Mouse (Mus musculus) heart, postnatal 0 days (tissue): Measurements from ENCODE around the gene Trio. TPM values are rescaled to one million over a fixed set of nuclear protein-coding genes. Genes with fewer than 3 reads are reported as not detected.
"Not testable (repeated sequence)": the region's sequence is repeated elsewhere in the genome, so short reads cannot be mapped to it uniquely, and the experiment has no call there.

ENCODE experiments used
- ATAC-seq: fragments of 200-750 bp; cut with Nextera tagmentation; 2 replicates; pipeline ENCODE4 v1.8.0; 2017; ENCODE audit warnings: low read depth, moderate number of reproducible peaks, moderate library complexity; ENCODE audit not compliant: insufficient read depth
- DNase-seq: peaks from one replicate; pipeline ENCODE4 v3.0.0-alpha.2; 2016; ENCODE audit warnings: low spot score
- H3K27ac ChIP-seq: fragments of 300-500 bp; sonication (generic); 2 replicates; pipeline ENCODE4 v1.5.1; 2014; ENCODE audit warnings: low read depth, mild to moderate bottlenecking
- H3K27me3 ChIP-seq: fragments of 300-500 bp; sonication (generic); 2 replicates; pipeline ENCODE4 v1.6.1; 2014; ENCODE audit warnings: low read length, mixed read lengths; ENCODE audit not compliant: control insufficient read depth, insufficient read depth
- H3K36me3 ChIP-seq: fragments of 300-500 bp; sonication (generic); replicated peaks from 2 replicates; pipeline ENCODE4 v1.6.1; 2014; ENCODE audit warnings: low read length, mixed read lengths; ENCODE audit not compliant: control insufficient read depth, insufficient read depth
- H3K4me1 ChIP-seq: fragments of 300-500 bp; sonication (generic); 2 replicates; pipeline ENCODE4 v1.6.1; 2014; ENCODE audit warnings: antibody characterized with exemption; ENCODE audit not compliant: control insufficient read depth, insufficient read depth
- H3K4me2 ChIP-seq: fragments of 300-500 bp; sonication (generic); 2 replicates; pipeline ENCODE4 v1.6.1; 2014; ENCODE audit warnings: low read depth, mild to moderate bottlenecking, low read length, moderate library complexity
- H3K4me3 ChIP-seq: fragments of 300-500 bp; sonication (generic); 2 replicates; pipeline ENCODE4 v1.5.1; 2014; ENCODE audit warnings: low read depth, low read length
- H3K9ac ChIP-seq: fragments of 300-500 bp; sonication (generic); replicated peaks from 2 replicates; pipeline ENCODE4 v1.6.1; 2014; ENCODE audit warnings: low read depth, low read length, mixed read lengths
- H3K9me3 ChIP-seq: fragments of 300-500 bp; sonication (generic); replicated peaks from 2 replicates; pipeline ENCODE4 v1.6.1; 2016; ENCODE audit warnings: low read length; ENCODE audit not compliant: control insufficient read depth
- CTCF ChIP-seq: IDR thresholded peaks from 2 replicates; pipeline ENCODE4 v1.5.1; 2016; ENCODE audit warnings: antibody characterized with exemption, control low read depth, low read depth
- EP300 ChIP-seq: IDR thresholded peaks from 2 replicates; pipeline ENCODE4 v1.6.1; 2016; ENCODE audit warnings: antibody characterized with exemption, low read depth
- WGBS: fragments of 180-500 bp; shearing (Covaris S2); extraction: QIAGEN DNeasy Blood & Tissue Kit; methylation state at CpG from one replicate; pipeline ENCODE4 v1.1.7; 2014; 5-methylcytosine and 5-hydroxymethylcytosine counted together
- polyA plus RNA-seq: library from polyadenylated mRNA; unstranded; fragments of >200 nt; fragmentation: Nextera tagmentation; extraction: Ambion mirVana; gene quantifications from 2 replicates; pipeline ENCODE4 v1.2.1, GENCODE M21; 2015
- total RNA-seq: library from RNA; depleted of rRNA; stranded (reverse); fragments of >200 nt; gene quantifications from 2 replicates; pipeline ENCODE4 v1.2.3, GENCODE M21; 2014; ENCODE audit warnings: low replicate concordance

The Trio gene
- total and polyA plus RNA-seq, 2 experiments from 2014 or later: 10.1 to 77.2 TPM

DNA sequence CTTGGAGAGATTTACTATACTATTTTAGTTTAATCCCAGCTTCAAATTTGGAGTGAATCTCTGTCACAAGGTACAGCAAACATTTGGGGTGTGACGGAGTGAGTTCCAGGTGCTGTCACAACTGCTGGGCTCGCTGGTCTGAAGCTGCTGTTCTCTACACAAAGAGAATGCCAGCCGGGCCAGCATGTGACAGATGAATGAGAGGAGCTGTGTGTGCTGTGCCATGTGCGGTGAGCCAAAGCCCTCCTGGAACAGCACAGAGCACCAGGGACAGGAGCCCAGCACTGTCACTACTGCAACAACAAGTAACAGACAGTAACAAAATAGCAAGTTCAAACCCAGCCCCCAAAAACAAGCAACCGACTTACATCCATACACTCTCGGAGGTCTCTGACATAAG lies 194.0 kb downstream of the Trio start:
- Histone ChIP-seq H3K4me3 (no peak overlapping the region), H3K36me3 (peaks cover 68% of the 10 kb centered on the region), H3K27me3 (no peaks in the 10 kb centered on the region), H3K4me1 (no peaks in the 10 kb centered on the region), H3K27ac (no peak overlapping the region), H3K9ac (no peak overlapping the region), H3K4me2 (no peak overlapping the region), H3K9me3 (no peaks in the 10 kb centered on the region)
- DNase-seq (no peak), ATAC-seq (no peak)
- TF ChIP-seq EP300: no peak
- WGBS: 82% methylated on average over 6 of the region's 6 CpGs

DNA sequence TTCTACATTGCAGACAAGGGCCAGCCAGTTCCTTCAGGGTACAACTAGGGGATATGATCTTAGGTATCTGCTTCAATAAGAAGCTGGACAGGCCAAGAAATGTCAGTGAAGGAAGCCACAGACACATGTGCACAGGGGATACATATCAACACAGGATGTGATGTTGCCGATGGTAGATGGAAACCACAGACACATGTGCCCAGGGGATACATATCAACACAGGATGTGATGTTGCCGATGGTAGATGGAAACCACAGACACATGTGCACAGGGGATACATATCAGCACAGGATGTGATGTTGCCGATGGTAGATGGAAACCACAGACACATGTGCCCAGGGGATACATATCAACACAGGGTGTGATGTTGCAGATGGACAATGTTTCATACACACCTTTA lies 197.8 kb downstream of the Trio start:
- H3K9ac ChIP-seq, H3K4me3 ChIP-seq, H3K27me3 ChIP-seq, H3K4me1 ChIP-seq, ATAC-seq, H3K4me2 ChIP-seq, DNase-seq, H3K9me3 ChIP-seq: not testable (repeated sequence)
- H3K27ac ChIP-seq: peak overlapping the region; percentile 30; the same call in 1 of the 2 replicates
- WGBS: 59% methylated on average over 3 of the region's 3 CpGs
- peaks cover 91% of the 10 kb centered on the region for H3K36me3 ChIP-seq

DNA sequence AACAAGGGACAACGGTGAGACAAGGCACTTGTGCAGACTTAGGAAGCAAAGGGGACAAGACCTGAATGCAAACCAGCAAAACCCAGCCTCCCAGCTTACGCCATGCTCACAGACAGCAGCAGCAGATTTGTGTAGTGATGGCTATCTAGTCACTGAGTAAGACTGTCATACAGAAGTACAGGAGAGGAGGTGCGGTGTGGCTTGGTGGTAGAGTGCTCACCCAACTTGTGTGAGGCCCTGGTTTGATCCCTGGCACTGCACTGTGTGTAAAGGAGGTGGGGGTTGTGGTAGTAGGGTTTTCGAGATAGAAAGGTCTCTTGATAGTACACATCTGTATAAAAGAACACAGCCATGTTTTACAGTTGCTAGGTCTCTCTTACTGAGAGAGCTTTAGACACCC lies 198.8 kb downstream of the Trio start:
- no peak overlapping the region for H3K9ac ChIP-seq
- DNase-seq (no peak), ATAC-seq (no peak)
- no peaks in the 10 kb centered on the region for H3K9me3 ChIP-seq
- no peak overlapping the region for H3K4me2 ChIP-seq
- H3K27ac ChIP-seq: no peak overlapping the region
- no peak overlapping the region for H3K4me3 ChIP-seq
- H3K4me1 ChIP-seq: no peaks in the 10 kb centered on the region
- no peak for TF ChIP-seq EP300
- no peak for TF ChIP-seq CTCF
- H3K27me3 ChIP-seq: no peaks in the 10 kb centered on the region
- peaks cover 87% of the 10 kb centered on the region for H3K36me3 ChIP-seq
- 97% methylated on average over 4 of the region's 4 CpGs for WGBS

DNA sequence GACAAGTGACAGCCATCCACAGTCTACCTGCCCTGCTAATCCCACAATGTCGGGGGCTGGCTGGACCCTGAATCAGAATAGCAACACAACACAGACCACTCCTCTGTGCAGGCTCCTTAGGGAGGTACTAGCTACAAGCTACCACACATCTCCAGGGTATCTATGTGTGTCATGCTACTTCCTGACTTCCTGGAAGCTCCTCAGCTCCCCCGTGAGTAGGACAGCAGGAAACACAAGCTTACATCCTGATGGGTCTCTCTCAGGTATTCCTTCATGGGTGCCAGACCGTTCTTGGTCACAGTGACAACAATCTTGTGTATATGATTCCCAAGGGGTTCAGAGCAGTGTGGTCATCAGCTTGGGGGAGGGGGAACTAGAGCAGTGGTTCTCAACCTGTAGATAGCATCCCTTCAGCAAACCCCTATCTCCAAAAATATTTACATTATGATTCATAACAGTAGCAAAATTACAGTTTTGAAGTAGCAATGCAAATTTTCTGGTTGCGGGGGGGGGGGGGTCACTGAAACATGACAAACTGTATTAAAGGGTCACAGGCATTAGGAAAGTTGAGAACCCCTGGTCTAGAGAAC lies 199.5 kb downstream of the Trio start:
- no peaks in the 10 kb centered on the region for H3K27me3 ChIP-seq
- DNase-seq (no peak), ATAC-seq (no peak)
- H3K9ac ChIP-seq: no peak overlapping the region
- WGBS: 83% methylated on average over 4 of the region's 4 CpGs
- H3K27ac ChIP-seq: no peak overlapping the region
- H3K4me2 ChIP-seq: no peak overlapping the region
- H3K4me1 ChIP-seq: no peaks in the 10 kb centered on the region
- H3K9me3 ChIP-seq: no peaks in the 10 kb centered on the region
- TF ChIP-seq CTCF (no peak), EP300 (no peak)
- H3K4me3 ChIP-seq: no peak overlapping the region
- peaks cover 87% of the 10 kb centered on the region for H3K36me3 ChIP-seq

DNA sequence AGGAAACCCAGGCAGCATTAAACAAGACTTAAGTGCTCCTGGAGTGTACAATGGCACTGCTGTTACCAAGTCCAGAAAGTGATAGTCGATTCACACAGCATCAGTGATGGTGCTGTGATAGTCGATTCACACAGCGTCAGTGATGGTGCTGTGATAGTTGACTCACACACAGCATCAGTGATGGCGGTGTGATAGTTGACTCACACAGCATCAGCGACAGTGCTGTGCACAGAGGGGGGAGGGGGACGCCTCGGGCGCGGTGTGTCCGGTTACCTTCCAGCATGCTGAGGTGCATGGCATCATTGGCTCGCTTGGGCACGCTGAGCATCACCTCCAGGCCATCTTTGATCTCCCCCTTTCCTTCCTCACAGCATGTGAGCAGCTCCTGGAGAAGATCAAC lies 200.3 kb downstream of the Trio start:
- no peak overlapping the region for H3K9ac ChIP-seq
- no peak for DNase-seq
- H3K4me3 ChIP-seq: no peak overlapping the region
- no peaks in the 10 kb centered on the region for H3K27me3 ChIP-seq
- ATAC-seq: no peak
- TF ChIP-seq CTCF: no peak
- no peak for TF ChIP-seq EP300
- no peak overlapping the region for H3K4me2 ChIP-seq
- H3K27ac ChIP-seq: no peak overlapping the region
- H3K36me3 ChIP-seq: peaks cover 86% of the 10 kb centered on the region
- WGBS: 94% methylated on average over 12 of the region's 12 CpGs
- H3K4me1 ChIP-seq: no peaks in the 10 kb centered on the region
- H3K9me3 ChIP-seq: no peaks in the 10 kb centered on the region

DNA sequence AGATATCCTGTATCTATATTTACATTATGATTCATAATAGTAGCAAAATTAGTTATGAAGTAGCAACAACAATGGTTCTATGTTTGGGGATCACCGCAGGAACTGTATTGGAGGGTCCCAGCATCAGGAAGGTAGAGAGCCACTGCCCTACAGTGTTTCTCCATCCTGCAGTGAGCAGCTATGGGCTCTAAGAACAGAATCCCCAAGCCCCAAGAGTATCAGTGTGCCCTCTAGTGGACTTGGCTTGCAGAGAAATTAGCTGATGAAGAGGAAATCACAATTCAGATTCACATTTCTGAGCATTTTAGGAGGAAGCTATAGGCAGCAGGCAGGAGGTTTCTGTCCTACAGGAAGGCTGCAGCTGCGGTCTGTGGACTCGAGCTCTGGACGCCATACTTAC lies 202.1 kb downstream of the Trio start:
- no peaks in the 10 kb centered on the region for H3K4me1 ChIP-seq
- DNase-seq (no peak), ATAC-seq (no peak)
- 84% methylated on average over 4 of the region's 4 CpGs for WGBS
- no peak overlapping the region for H3K27ac ChIP-seq
- TF ChIP-seq EP300 (no peak), CTCF (peak; percentile 71)
- H3K36me3 ChIP-seq: peaks cover 84% of the 10 kb centered on the region
- H3K27me3 ChIP-seq: no peaks in the 10 kb centered on the region
- H3K4me2 ChIP-seq: no peak overlapping the region
- H3K9ac ChIP-seq: no peak overlapping the region
- no peak overlapping the region for H3K4me3 ChIP-seq
- H3K9me3 ChIP-seq: no peaks in the 10 kb centered on the region
